Mouse (Mus musculus) heart, postnatal 0 days (tissue): ENCODE measurements at regions not wholly inside any gene's neighbourhood (a gene's known extent, or its start where the extent isn't known, plus 50 kb on each side); places are given as distances from the start of the nearest gene placed in this dataset.

Source experiments
- ATAC-seq: fragments of 200-750 bp; cut with Nextera tagmentation; 2 replicates; pipeline ENCODE4 v1.8.0; 2017; ENCODE audit warnings: low read depth, moderate number of reproducible peaks, moderate library complexity; ENCODE audit not compliant: insufficient read depth
- DNase-seq: peaks from one replicate; pipeline ENCODE4 v3.0.0-alpha.2; 2016; ENCODE audit warnings: low spot score
- H3K27ac ChIP-seq: fragments of 300-500 bp; sonication (generic); 2 replicates; pipeline ENCODE4 v1.5.1; 2014; ENCODE audit warnings: low read depth, mild to moderate bottlenecking
- H3K27me3 ChIP-seq: fragments of 300-500 bp; sonication (generic); 2 replicates; pipeline ENCODE4 v1.6.1; 2014; ENCODE audit warnings: low read length, mixed read lengths; ENCODE audit not compliant: control insufficient read depth, insufficient read depth
- H3K36me3 ChIP-seq: fragments of 300-500 bp; sonication (generic); replicated peaks from 2 replicates; pipeline ENCODE4 v1.6.1; 2014; ENCODE audit warnings: low read length, mixed read lengths; ENCODE audit not compliant: control insufficient read depth, insufficient read depth
- H3K4me1 ChIP-seq: fragments of 300-500 bp; sonication (generic); 2 replicates; pipeline ENCODE4 v1.6.1; 2014; ENCODE audit warnings: antibody characterized with exemption; ENCODE audit not compliant: control insufficient read depth, insufficient read depth
- H3K4me2 ChIP-seq: fragments of 300-500 bp; sonication (generic); 2 replicates; pipeline ENCODE4 v1.6.1; 2014; ENCODE audit warnings: low read depth, mild to moderate bottlenecking, low read length, moderate library complexity
- H3K4me3 ChIP-seq: fragments of 300-500 bp; sonication (generic); 2 replicates; pipeline ENCODE4 v1.5.1; 2014; ENCODE audit warnings: low read depth, low read length
- H3K9ac ChIP-seq: fragments of 300-500 bp; sonication (generic); replicated peaks from 2 replicates; pipeline ENCODE4 v1.6.1; 2014; ENCODE audit warnings: low read depth, low read length, mixed read lengths
- H3K9me3 ChIP-seq: fragments of 300-500 bp; sonication (generic); replicated peaks from 2 replicates; pipeline ENCODE4 v1.6.1; 2016; ENCODE audit warnings: low read length; ENCODE audit not compliant: control insufficient read depth
- CTCF ChIP-seq: IDR thresholded peaks from 2 replicates; pipeline ENCODE4 v1.5.1; 2016; ENCODE audit warnings: antibody characterized with exemption, control low read depth, low read depth
- EP300 ChIP-seq: IDR thresholded peaks from 2 replicates; pipeline ENCODE4 v1.6.1; 2016; ENCODE audit warnings: antibody characterized with exemption, low read depth
- WGBS: fragments of 180-500 bp; shearing (Covaris S2); extraction: QIAGEN DNeasy Blood & Tissue Kit; methylation state at CpG from one replicate; pipeline ENCODE4 v1.1.7; 2014; 5-methylcytosine and 5-hydroxymethylcytosine counted together

GRCm38 (mm10) chr9:113519727-113520126 lies 188.3 kb downstream of the Pdcd6ip start:
- H3K4me3 ChIP-seq = no peak overlapping the region
- no peak overlapping the region for H3K27ac ChIP-seq
- DNase-seq (no peak), ATAC-seq (no peak)
- TF ChIP-seq EP300 = no peak
- no peak for TF ChIP-seq CTCF
- 61% methylated on average over 10 of the region's 10 CpGs for WGBS
- H3K9me3 ChIP-seq = no peaks in the 10 kb centered on the region
- H3K36me3 ChIP-seq = no peaks in the 10 kb centered on the region
- H3K27me3 ChIP-seq = no peaks in the 10 kb centered on the region
- H3K4me1 ChIP-seq = no peaks in the 10 kb centered on the region
- no peak overlapping the region for H3K4me2 ChIP-seq
- H3K9ac ChIP-seq = no peak overlapping the region

- H3K4me3 ChIP-seq = no peak overlapping the region
- no peaks in the 10 kb centered on the region for H3K4me1 ChIP-seq
- ATAC-seq (no peak), DNase-seq (no peak)
- no peak overlapping the region for H3K27ac ChIP-seq
- WGBS = 60% methylated on average over 3 of the region's 3 CpGs
- TF ChIP-seq CTCF = no peak
- no peak for TF ChIP-seq EP300
- H3K27me3 ChIP-seq = no peaks in the 10 kb centered on the region
- H3K9ac ChIP-seq = no peak overlapping the region
- no peak overlapping the region for H3K4me2 ChIP-seq
- no peaks in the 10 kb centered on the region for H3K9me3 ChIP-seq
- no peaks in the 10 kb centered on the region for H3K36me3 ChIP-seq
These were observed 189.6 kb downstream of the Pdcd6ip start for GRCm38 (mm10) chr9:113518482-113518881.

GRCm38 (mm10) chr9:113517756-113518155 lies 190.3 kb downstream of the Pdcd6ip start:
- H3K4me1 ChIP-seq = no peaks in the 10 kb centered on the region
- WGBS = 78% methylated on average over 6 of the region's 6 CpGs
- no peaks in the 10 kb centered on the region for H3K9me3 ChIP-seq
- no peaks in the 10 kb centered on the region for H3K27me3 ChIP-seq
- no peak overlapping the region for H3K9ac ChIP-seq
- TF ChIP-seq CTCF = no peak
- TF ChIP-seq EP300 = no peak
- H3K4me2 ChIP-seq = no peak overlapping the region
- no peaks in the 10 kb centered on the region for H3K36me3 ChIP-seq
- no peak for ATAC-seq
- H3K27ac ChIP-seq = no peak overlapping the region
- no peak overlapping the region for H3K4me3 ChIP-seq
- DNase-seq = no peak

- Histone ChIP-seq H3K4me3 (no peak overlapping the region), H3K9ac (no peak overlapping the region), H3K4me1 (no peaks in the 10 kb centered on the region), H3K9me3 (no peaks in the 10 kb centered on the region), H3K27ac (no peak overlapping the region), H3K27me3 (no peaks in the 10 kb centered on the region), H3K36me3 (no peaks in the 10 kb centered on the region), H3K4me2 (no peak overlapping the region)
- ATAC-seq (no peak), DNase-seq (no peak)
- TF ChIP-seq EP300 (no peak), CTCF (no peak)
- 76% methylated on average over 6 of the region's 6 CpGs for WGBS
These were observed 192.4 kb downstream of the Pdcd6ip start for GRCm38 (mm10) chr9:113515703-113516020.

GRCm38 (mm10) chr9:113514846-113515702 lies 193.0 kb downstream of the Pdcd6ip start:
- Histone ChIP-seq H3K27ac (no peak overlapping the region), H3K27me3 (no peaks in the 10 kb centered on the region), H3K4me3 (no peak overlapping the region), H3K36me3 (no peaks in the 10 kb centered on the region), H3K9me3 (no peaks in the 10 kb centered on the region), H3K4me2 (no peak overlapping the region), H3K9ac (no peak overlapping the region), H3K4me1 (no peaks in the 10 kb centered on the region)
- no peak for TF ChIP-seq CTCF
- no peak for TF ChIP-seq EP300
- ATAC-seq (no peak), DNase-seq (no peak)
- WGBS = 80% methylated on average over 23 of the region's 23 CpGs

GRCm38 (mm10) chr9:113511302-113511701 lies 196.8 kb downstream of the Pdcd6ip start:
- Histone ChIP-seq H3K9ac (no peak overlapping the region), H3K9me3 (no peaks in the 10 kb centered on the region), H3K4me3 (no peak overlapping the region), H3K27ac (no peak overlapping the region), H3K36me3 (no peaks in the 10 kb centered on the region), H3K4me1 (no peaks in the 10 kb centered on the region), H3K27me3 (no peaks in the 10 kb centered on the region), H3K4me2 (no peak overlapping the region)
- TF ChIP-seq CTCF = no peak
- TF ChIP-seq EP300 = no peak
- no peak for ATAC-seq
- DNase-seq = no peak
- WGBS = 75% methylated on average over 5 of the region's 5 CpGs
